Mouse (Mus musculus) brain, embryonic 14.5 days (tissue): ENCODE data around the gene Tspan32.

Experiments used
- CTCF ChIP-seq: fragments of 200-500 bp; IDR thresholded peaks from 2 replicates; pipeline ENCODE4 v1.5.1; 2012; ENCODE audit warnings: inconsistent platforms, mild to moderate bottlenecking, moderate library complexity, borderline replicate concordance; ENCODE audit not compliant: insufficient read depth, insufficient read length; ENCODE audit errors: extremely low read depth
- POLR2A ChIP-seq: fragments of 200-500 bp; IDR thresholded peaks from 2 replicates; pipeline ENCODE4 v1.6.1; 2012; ENCODE audit warnings: mild to moderate bottlenecking, inconsistent platforms, borderline replicate concordance; ENCODE audit not compliant: poor library complexity, insufficient read depth, insufficient read length, severe bottlenecking; ENCODE audit errors: extremely low read depth

DNA sequence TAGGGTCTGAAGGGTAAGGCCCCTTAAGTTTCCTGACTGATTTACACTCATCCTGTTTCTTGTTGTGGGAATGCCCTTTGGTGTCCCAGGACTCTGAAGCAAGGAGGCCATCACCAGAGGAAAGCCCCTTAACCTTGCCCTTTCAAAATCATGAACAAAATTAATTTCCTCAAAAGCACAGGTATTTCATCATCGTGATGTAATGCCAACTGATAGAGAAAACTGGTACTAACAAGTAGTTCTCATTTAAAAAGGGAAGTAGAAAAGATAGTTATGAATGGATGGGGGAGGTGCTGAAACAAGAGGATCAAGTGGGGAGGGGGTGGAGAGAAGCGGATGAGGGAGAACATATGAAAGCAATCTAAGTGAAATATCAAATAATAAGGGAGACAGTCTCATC lies 18.7 kb downstream of the Tspan32 start:
- no peak for TF ChIP-seq CTCF
- TF ChIP-seq POLR2A = no peak
